Mouse (Mus musculus) kidney, postnatal 36 days (tissue): ENCODE measurements around the gene Gemin2.
"Not testable (repeated sequence)": the region's sequence is repeated elsewhere in the genome, so short reads cannot be mapped to it uniquely, and the experiment has no call there.

ENCODE experiments used
- DNase-seq, 2 experiments: peaks; one replicate each; pipeline ENCODE4 v3.0.0; 2021 to 2022; ENCODE audit warnings: mixed read lengths in 2 of 2

The Gemin2 gene

GRCm38 (mm10) chr12:59058242-59058641, 45.0 kb downstream of the Gemin2 start:
- not testable (repeated sequence) for DNase-seq

- DNase-seq, result no peak
Measured at GRCm38 (mm10) chr12:59060322-59060721, 47.1 kb downstream of the Gemin2 start.

GRCm38 (mm10) chr12:59060993-59061595, 47.9 kb downstream of the Gemin2 start, which contains the start of gene Trappc6b:
TSS of gene Trappc6b (minus strand) at chr12:59061472.
- peak; percentile 83 to 86 for DNase-seq

- no peak for DNase-seq
Measured at GRCm38 (mm10) chr12:59064837-59065236, 51.6 kb downstream of the Gemin2 start.

GRCm38 (mm10) chr12:59065776-59066175, 52.6 kb downstream of the Gemin2 start:
- DNase-seq, result no peak

- peak; percentile 97 to 98 for DNase-seq
Measured at GRCm38 (mm10) chr12:59066448-59067077, 53.4 kb downstream of the Gemin2 start, which contains the start of gene Pnn. TSS of gene Pnn (plus strand) at chr12:59066884.

GRCm38 (mm10) chr12:59067095-59067494, 53.9 kb downstream of the Gemin2 start:
- DNase-seq, result no peak

GRCm38 (mm10) chr12:59068791-59069190, 55.6 kb downstream of the Gemin2 start:
- no peak for DNase-seq

GRCm38 (mm10) chr12:59072286-59072685, 59.1 kb downstream of the Gemin2 start:
- DNase-seq, result no peak

- DNase-seq, result no peak
Measured at GRCm38 (mm10) chr12:59074052-59074451, 60.9 kb downstream of the Gemin2 start.

GRCm38 (mm10) chr12:59076996-59077395, 63.8 kb downstream of the Gemin2 start:
- DNase-seq, result no peak

GRCm38 (mm10) chr12:59077883-59078282, 64.7 kb downstream of the Gemin2 start:
- DNase-seq, result no peak
